Mouse (Mus musculus) frontal cortex, postnatal 10 days (tissue): ENCODE data around the gene Uhmk1.

ENCODE experiments used
- DNase-seq, 2 experiments: peaks; one replicate each; pipeline ENCODE4 v3.0.0; 2022; ENCODE audit warnings: low spot score in 2 of 2, mixed read lengths in 1 of 2

The Uhmk1 gene

GRCm38 (mm10) chr1:170174814-170175332 lies 40.3 kb downstream of the Uhmk1 start, which contains the start of gene Uap1:
Gene Uap1 (minus strand): TSS chr1:170174957.
- DNase-seq: peak; percentile 97

- no peak for DNase-seq
Observed at GRCm38 (mm10) chr1:170173991-170174813, 41.0 kb downstream of the Uhmk1 start.

GRCm38 (mm10) chr1:170167781-170168180 lies 47.4 kb downstream of the Uhmk1 start:
- DNase-seq: no peak

GRCm38 (mm10) chr1:170164913-170165312 lies 50.3 kb downstream of the Uhmk1 start:
- DNase-seq: no peak

GRCm38 (mm10) chr1:170164053-170164614 lies 51.1 kb downstream of the Uhmk1 start:
- DNase-seq: no peak

GRCm38 (mm10) chr1:170163398-170163943 lies 51.7 kb downstream of the Uhmk1 start:
- no peak for DNase-seq

- no peak for DNase-seq
Observed at GRCm38 (mm10) chr1:170161852-170162251, 53.3 kb downstream of the Uhmk1 start.

- no peak for DNase-seq
Observed at GRCm38 (mm10) chr1:170160397-170160938, 54.7 kb downstream of the Uhmk1 start.

GRCm38 (mm10) chr1:170159707-170160106 lies 55.5 kb downstream of the Uhmk1 start:
- no peak for DNase-seq

GRCm38 (mm10) chr1:170155761-170156160 lies 59.4 kb downstream of the Uhmk1 start:
- no peak for DNase-seq

- no peak for DNase-seq
Observed at GRCm38 (mm10) chr1:170155298-170155697, 59.9 kb downstream of the Uhmk1 start.

- no peak for DNase-seq
Observed at GRCm38 (mm10) chr1:170153986-170154385, 61.2 kb downstream of the Uhmk1 start.

- no peak for DNase-seq
Observed at GRCm38 (mm10) chr1:170152552-170152951, 62.6 kb downstream of the Uhmk1 start.

- DNase-seq: no peak
Observed at GRCm38 (mm10) chr1:170150870-170151269, 64.3 kb downstream of the Uhmk1 start.

GRCm38 (mm10) chr1:170149756-170150155 lies 65.4 kb downstream of the Uhmk1 start:
- DNase-seq: no peak

- DNase-seq: no peak
Observed at GRCm38 (mm10) chr1:170148536-170148935, 66.7 kb downstream of the Uhmk1 start.

- DNase-seq: no peak
Observed at GRCm38 (mm10) chr1:170147651-170148448, 67.3 kb downstream of the Uhmk1 start.

GRCm38 (mm10) chr1:170145606-170146005 lies 69.6 kb downstream of the Uhmk1 start:
- DNase-seq: no peak
